Mouse (Mus musculus) cortical plate, adult 2 months (tissue): ENCODE measurements at regions not wholly inside any gene's neighbourhood (a gene's known extent, or its start where the extent isn't known, plus 50 kb on each side); places are given as distances from the start of the nearest gene placed in this dataset.

ENCODE experiments used
- H3K27ac ChIP-seq: fragments of 200-500 bp; 2 replicates; pipeline ENCODE4 v1.5.1; 2012; ENCODE audit warnings: low read length, control low read depth, inconsistent platforms; ENCODE audit not compliant: insufficient read depth
- H3K4me1 ChIP-seq: fragments of 200-500 bp; 2 replicates; pipeline ENCODE4 v1.6.1; 2011; ENCODE audit warnings: low read length; ENCODE audit not compliant: control insufficient read depth, insufficient read depth
- H3K4me3 ChIP-seq: fragments of 200-500 bp; 2 replicates; pipeline ENCODE4 v1.5.1; 2011; ENCODE audit warnings: mild to moderate bottlenecking, low read length, control low read depth; ENCODE audit not compliant: insufficient read depth
- CTCF ChIP-seq: fragments of 200-500 bp; IDR thresholded peaks from 2 replicates; pipeline ENCODE4 v1.5.1; 2011; ENCODE audit warnings: mild to moderate bottlenecking, control low read depth, low read length; ENCODE audit not compliant: insufficient read depth; ENCODE audit errors: extremely low read depth
- POLR2A ChIP-seq: fragments of 200-500 bp; IDR thresholded peaks from 2 replicates; pipeline ENCODE4 v1.6.1; 2011; ENCODE audit warnings: mild to moderate bottlenecking, low read length, control low read depth; ENCODE audit not compliant: insufficient read depth; ENCODE audit errors: extremely low read depth

DNA sequence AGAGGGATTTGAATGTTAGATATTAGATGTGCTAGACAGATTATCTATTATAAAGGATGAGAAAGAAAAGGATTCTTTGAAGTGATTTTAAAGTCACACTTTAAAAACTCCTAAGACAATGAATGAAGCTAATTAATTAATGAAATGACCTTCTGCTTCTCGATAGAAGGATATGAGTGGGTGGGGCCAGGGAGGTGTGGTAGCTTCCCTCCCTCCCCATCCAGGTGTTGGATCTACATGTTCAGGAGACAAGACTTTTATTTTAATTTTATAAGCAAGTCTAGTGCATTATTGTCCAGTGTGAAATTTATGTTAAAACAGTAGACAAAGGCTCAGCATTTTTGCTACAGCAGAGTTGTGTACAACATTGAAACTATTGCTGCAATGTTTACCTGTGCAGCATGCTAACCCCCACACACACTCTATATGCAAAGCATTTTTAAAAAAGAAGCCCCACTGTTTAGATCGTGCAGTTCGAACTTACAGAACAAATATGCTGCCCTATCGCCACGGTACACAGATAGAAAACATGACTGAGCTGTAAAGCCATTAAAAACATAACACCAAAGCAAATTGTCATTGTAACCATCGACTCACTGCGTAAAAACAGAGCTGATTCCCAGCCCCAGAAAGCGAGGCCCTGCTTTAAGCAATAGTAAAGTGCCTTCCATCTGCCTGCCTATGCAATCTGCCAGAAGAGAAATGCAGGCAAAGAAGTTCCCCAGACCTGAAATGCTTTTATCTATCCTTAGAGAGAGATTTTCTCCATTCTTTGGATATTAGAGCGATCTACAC, 233.4 kb downstream of the Mef2c start:
- H3K4me3 ChIP-seq: peak overlapping the region; percentile 52
- peaks cover 1% of the 10 kb centered on the region; the same call in 1 of the 2 replicates for H3K4me1 ChIP-seq
- peak overlapping the region; percentile 92 for H3K27ac ChIP-seq
- TF ChIP-seq CTCF (no peak), POLR2A (no peak)

DNA sequence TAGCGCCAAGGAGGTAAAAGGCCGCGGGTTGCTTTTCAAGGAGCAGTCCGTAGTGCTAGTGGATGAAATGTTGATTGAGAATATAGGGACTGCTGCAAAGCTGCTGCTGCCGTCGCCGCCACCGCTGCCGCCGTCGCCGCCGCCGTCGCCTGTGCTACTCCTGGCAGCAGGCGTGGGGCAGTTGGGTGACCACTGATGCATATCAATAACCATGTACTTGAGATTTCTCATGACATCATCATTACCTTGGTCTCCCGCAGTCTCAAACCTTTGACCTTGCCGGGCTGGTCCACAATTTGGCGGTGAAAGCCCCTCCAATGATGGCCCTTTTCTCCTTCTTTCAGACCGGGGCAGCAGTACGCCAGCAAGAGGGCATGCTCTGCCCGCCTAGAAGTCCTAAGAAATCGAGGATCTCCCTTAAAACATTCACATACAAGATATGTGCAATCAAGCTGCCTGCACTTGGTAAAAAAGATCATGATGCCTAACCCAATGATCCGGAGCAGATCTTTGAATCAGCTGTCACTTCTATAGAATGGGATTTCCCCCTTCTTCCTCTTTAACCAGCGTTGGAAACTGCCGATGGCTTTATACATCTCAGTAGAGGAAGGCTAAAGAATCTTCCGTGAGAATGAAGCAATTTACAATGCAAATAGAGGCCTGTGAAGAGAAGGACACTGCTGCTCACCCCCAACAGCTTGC, 234.1 kb downstream of the Mef2c start:
- TF ChIP-seq POLR2A (no peak), CTCF (no peak)
- Histone ChIP-seq H3K4me1 (peaks cover 1% of the 10 kb centered on the region; the same call in 1 of the 2 replicates), H3K4me3 (peak overlapping the region; percentile 52), H3K27ac (peak overlapping the region; percentile 92)

DNA sequence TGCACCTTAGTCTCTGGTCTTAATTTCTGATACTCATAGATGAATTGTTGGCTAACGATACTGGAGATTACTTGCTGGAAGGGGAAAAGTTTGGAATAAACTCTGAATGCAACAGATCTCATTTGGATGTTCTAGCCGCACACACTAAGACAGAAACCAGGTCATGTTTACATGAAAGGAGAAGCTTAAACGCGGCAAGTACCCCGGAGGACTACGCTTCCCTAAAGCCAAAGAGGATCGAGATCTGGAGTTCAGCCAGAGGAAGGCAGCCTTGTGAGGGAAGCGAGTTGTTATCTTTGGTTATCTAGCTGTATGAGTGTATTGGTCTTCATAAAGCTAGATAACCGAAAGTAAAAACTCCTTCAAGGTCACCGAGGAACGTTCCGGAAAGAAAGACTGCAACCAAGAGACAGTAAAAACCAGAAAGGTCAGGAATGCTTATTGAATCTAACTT, 234.7 kb downstream of the Mef2c start:
- TF ChIP-seq CTCF (no peak), POLR2A (no peak)
- Histone ChIP-seq H3K4me3 (peak overlapping the region; percentile 52), H3K4me1 (peaks cover 1% of the 10 kb centered on the region; the same call in 1 of the 2 replicates), H3K27ac (peak overlapping the region; percentile 92)

DNA sequence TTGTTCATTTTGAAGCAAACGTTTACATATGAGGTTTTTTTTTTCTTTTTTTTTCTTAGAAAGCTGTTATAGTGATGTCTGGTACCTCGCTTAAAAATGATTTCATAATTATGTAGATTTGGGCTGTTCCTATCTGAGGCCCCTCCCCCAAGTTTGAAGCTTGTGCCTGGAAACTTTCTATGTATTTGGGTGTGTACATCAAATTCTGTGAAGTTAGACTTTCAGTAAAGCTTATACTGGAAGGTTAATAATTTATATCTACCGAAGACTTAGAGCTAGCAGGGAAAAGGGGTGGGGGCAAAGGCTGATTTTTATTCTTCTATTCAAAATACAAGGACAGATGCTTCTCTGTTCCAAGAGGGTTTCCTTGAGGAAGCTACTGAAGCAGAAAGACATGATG, 235.3 kb downstream of the Mef2c start:
- TF ChIP-seq POLR2A: no peak
- TF ChIP-seq CTCF: no peak
- Histone ChIP-seq H3K4me1 (peaks cover 3% of the 10 kb centered on the region; the same call in 1 of the 2 replicates), H3K27ac (peak overlapping the region; percentile 96)

DNA sequence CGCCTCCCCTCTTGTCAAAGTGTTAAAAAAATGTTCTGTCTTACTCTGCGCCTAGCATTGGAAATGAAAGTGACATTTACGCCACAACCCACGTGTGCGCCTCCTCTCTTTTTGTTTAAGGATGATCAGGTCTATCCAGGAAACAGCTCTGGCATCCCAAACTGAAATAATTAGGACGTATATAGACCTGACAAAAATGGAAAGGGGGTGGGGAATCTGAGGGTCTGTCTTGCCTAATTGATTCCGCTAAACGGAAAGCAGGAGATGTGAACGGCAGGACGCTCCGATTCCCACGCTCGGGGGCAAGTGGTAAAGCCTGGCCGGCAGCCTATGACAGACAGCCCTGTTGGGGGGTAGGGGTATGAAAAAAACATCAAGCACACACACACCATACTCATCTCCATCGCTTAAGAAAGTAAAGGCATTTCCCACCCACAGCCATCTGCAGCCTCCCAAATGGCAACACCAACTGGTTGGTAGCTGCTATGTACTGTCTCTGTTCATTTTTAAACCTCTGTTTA, 235.8 kb downstream of the Mef2c start:
- peak overlapping the region; percentile 96 for H3K27ac ChIP-seq
- H3K4me1 ChIP-seq: peaks cover 3% of the 10 kb centered on the region; the same call in 1 of the 2 replicates
- peak; percentile 8; the same call in 1 of the 2 replicates for TF ChIP-seq POLR2A
- TF ChIP-seq CTCF: no peak
- H3K4me3 ChIP-seq: peak overlapping the region; percentile 52

More for the DNA sequence above, 235.3 kb downstream of the Mef2c start:
- H3K4me3 ChIP-seq: peak overlapping the region; percentile 52

DNA sequence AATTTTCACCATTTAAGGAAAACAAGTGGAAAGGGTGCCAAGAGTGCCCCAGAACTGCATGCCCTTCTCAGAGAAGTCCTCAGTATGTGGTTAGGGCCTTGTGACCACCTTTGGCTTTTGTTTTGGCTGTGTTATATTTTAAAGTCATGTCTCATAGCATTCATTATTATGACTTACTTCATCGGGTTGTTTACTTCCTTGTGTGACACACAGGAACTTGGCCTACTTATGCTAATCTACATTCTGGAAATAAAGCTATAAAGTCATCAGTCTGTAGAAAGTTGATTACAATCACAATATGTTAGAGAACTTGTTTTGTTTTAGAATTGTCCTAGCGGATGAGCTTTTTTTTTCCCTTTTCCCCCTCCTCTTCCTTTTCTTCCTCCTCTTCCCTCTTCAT, 236.3 kb downstream of the Mef2c start:
- Histone ChIP-seq H3K27ac (peak overlapping the region; percentile 96; the same call in 1 of the 2 replicates), H3K4me3 (peak overlapping the region; percentile 52), H3K4me1 (peaks cover 3% of the 10 kb centered on the region; the same call in 1 of the 2 replicates)
- TF ChIP-seq CTCF: no peak
- TF ChIP-seq POLR2A: no peak

DNA sequence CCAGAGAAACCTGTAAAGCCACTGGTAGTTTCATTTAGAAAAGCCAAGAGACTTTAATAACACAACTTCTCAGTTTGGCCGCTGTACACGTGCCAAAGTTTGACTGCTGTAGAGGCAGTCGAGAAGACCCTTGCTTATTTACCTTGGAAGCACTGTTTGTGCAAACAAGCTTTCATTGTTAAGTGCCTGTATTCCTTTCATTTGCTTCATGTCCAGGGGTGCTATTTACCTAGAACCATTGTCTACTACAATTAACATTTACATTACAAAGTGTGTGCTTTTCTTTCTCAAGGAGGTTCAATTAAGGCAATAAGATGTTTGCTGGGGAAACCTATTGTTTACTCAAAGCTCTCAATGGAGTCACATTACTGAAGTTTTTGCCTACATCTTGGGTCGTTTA, 236.9 kb downstream of the Mef2c start:
- Histone ChIP-seq H3K4me3 (peak overlapping the region; percentile 52; the same call in 1 of the 2 replicates), H3K4me1 (peaks cover 3% of the 10 kb centered on the region; the same call in 1 of the 2 replicates), H3K27ac (no peak overlapping the region)
- TF ChIP-seq POLR2A (no peak), CTCF (no peak)

DNA sequence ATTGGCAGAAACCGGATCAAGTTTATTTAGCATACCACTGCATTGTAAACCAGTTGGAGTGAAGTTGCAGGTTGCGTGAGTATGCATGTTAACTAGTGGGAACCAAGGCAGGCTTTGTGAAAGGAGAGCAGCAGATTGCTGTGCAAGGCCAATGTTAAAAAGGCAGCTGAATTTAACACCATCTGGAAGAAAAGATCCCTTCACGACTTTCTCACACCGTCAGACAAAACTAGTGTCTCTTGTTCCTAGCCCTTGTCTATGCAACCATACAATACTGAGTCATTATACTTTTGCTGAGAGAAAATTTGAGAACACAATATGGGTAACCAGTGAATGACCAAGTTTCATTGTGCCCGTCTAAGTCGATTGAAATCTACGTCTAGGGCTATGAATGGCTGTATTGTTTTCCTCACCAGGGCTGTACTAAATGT, 237.8 kb downstream of the Mef2c start:
- Histone ChIP-seq H3K4me1 (peaks cover 3% of the 10 kb centered on the region; the same call in 1 of the 2 replicates), H3K27ac (peak overlapping the region; percentile 45; the same call in 1 of the 2 replicates), H3K4me3 (peak overlapping the region; percentile 17; the same call in 1 of the 2 replicates)
- TF ChIP-seq POLR2A: no peak
- TF ChIP-seq CTCF: no peak

DNA sequence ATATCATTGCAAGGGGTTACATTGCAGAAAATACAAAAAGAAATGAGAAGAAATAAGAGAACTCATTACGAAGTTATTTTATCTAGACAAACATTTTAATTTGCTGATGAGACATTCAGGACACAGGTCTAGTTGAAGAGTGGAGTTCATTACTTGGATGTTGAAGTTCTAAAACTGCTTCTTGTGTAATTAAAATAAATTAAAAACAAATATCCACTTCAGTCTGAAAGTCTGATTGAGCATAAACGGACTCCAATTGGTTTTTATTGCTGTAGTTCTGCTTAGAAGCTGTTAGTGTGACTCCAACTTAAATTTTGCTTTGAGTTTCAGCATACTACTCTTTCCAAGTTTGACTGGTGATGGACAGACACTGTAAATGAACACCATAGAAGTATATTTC, 238.3 kb downstream of the Mef2c start:
- no peak overlapping the region for H3K27ac ChIP-seq
- no peak for TF ChIP-seq CTCF
- TF ChIP-seq POLR2A: no peak
- H3K4me3 ChIP-seq: no peak overlapping the region; the same call in 1 of the 2 replicates

DNA sequence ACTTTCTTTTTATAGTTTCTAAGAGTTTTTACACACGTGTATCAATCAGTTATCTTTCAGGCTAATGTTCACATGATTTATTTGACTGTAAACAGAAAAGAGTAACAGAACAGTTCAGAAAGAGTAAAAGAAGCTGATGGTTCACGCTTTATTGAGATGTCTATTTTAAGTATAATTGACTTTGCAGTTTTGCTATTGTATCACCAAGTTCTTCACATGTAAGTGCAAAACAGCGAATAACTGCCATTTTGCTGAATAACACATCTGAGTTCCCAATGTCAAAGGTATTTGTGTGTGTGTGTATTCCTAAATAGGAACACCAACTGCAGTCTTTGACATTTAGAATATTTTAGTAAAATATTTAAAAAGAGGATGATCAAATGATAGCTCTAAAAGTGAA, 238.7 kb downstream of the Mef2c start:
- H3K27ac ChIP-seq: no peak overlapping the region
- peaks cover 3% of the 10 kb centered on the region; the same call in 1 of the 2 replicates for H3K4me1 ChIP-seq
- H3K4me3 ChIP-seq: no peak overlapping the region; the same call in 1 of the 2 replicates
- TF ChIP-seq CTCF (no peak), POLR2A (no peak)

More for the DNA sequence above, 238.3 kb downstream of the Mef2c start:
- peaks cover 3% of the 10 kb centered on the region; the same call in 1 of the 2 replicates for H3K4me1 ChIP-seq
